8 mouse cellular contexts compared by ENCODE assay signal in the genomic region with DNA sequence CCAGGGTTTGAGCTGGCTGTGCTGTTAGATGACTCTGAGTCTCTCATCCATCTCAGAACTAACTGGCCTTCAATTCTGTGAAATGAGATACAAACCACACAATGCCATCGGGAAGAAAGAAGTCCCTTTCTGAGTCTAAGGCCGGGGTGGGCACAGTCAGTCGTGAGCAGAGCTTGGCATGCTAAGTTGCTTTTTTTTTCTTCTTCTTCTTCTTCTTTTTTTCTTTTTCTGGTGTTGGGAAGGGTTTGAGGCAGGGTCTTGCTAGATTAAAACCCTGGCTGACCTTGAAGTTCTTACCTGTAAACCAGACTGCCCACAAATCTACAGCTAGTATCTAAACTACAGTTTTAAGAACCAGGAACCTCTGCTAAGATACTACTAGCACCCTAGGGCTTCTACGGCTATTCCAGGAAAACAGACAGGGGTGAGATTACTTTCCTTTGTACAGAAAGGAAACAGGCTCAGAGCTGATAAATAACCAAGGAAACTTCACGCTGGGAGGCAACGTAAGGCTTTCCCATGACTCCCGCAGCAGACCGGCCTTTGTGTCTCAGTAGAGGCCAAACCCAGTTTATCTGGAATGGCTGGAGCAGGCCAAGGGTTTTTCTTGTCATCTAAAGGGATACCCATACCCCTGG. TPM values are rescaled to one million over a fixed set of nuclear protein-coding genes. Genes with fewer than 3 reads are reported as not detected.
DNase-seq lines count a peak whose midpoint lies in the region; ATAC-seq and TF ChIP-seq lines count a peak whose summit lies in the region.

No protein-coding gene starts in this region.

- ATAC-seq in hindbrain, embryonic 15.5 days (ENCODE audit: low FRiP score, low read depth): no peak
- ATAC-seq in midbrain, embryonic 14.5 days (ENCODE audit: low FRiP score, low TSS enrichment): no peak

- H3K4me3 ChIP-seq in kidney, adult 2 months (ENCODE audit: insufficient read depth, low read depth, low read length): peak overlapping the region; percentile 38; the same call in 1 of the 2 replicates
- peak overlapping the region; percentile 51 for H3K4me3 ChIP-seq in brown adipose tissue, adult 24 weeks (ENCODE audit: insufficient read depth, low read depth, low read length)
- peak overlapping the region; percentile 35 for H3K4me3 ChIP-seq in hindbrain, embryonic 15.5 days
- H3K4me3 ChIP-seq in midbrain, embryonic 14.5 days (replicated peaks; ENCODE audit: low read depth, low read length): peak overlapping the region; percentile 27

- DNase-seq in kidney, adult 2 months: no peak
- DNase-seq in kidney, adult 18-20 months: no peak
- no peak for DNase-seq in midbrain, embryonic 14.5 days
- DNase-seq in layer of hippocampus, adult 18-20 months (ENCODE audit: low spot score in 2 of 2): no peak
- DNase-seq in frontal cortex, postnatal 10 days (ENCODE audit: low spot score in 2 of 2): no peak
- no peak for DNase-seq in cerebellum, postnatal 36 days

- H3K27me3 ChIP-seq in kidney, adult 2 months (replicated peaks; ENCODE audit: control insufficient read depth, insufficient read depth, low read length): no peaks in the 10 kb centered on the region
- H3K27me3 ChIP-seq in hindbrain, embryonic 15.5 days: no peaks in the 10 kb centered on the region
- no peaks in the 10 kb centered on the region for H3K27me3 ChIP-seq in midbrain, embryonic 14.5 days (ENCODE audit: control insufficient read depth, insufficient read depth, low read length)

- TF ChIP-seq CTCF in kidney, adult 2 months (conservative IDR thresholded peaks at IDR 0.05; ENCODE audit: insufficient read depth, insufficient read length, low read depth, low read length): no peak

- H3K4me1 ChIP-seq in kidney, adult 2 months (ENCODE audit: control insufficient read depth, insufficient read depth, low read length): peaks cover 7% of the 10 kb centered on the region
- H3K4me1 ChIP-seq in brown adipose tissue, adult 24 weeks (ENCODE audit: control insufficient read depth, insufficient read depth, insufficient read length, low read length): peaks cover 3% of the 10 kb centered on the region; the same call in 1 of the 2 replicates
- peaks cover 22% of the 10 kb centered on the region for H3K4me1 ChIP-seq in hindbrain, embryonic 15.5 days (replicated peaks)
- peaks cover 18% of the 10 kb centered on the region for H3K4me1 ChIP-seq in midbrain, embryonic 14.5 days (ENCODE audit: control insufficient read depth, insufficient read depth, low read length)

- no peaks in the 10 kb centered on the region for H3K36me3 ChIP-seq in kidney, adult 2 months (ENCODE audit: control insufficient read depth, insufficient read depth, low read length)
- H3K36me3 ChIP-seq in hindbrain, embryonic 15.5 days: no peaks in the 10 kb centered on the region
- no peaks in the 10 kb centered on the region for H3K36me3 ChIP-seq in midbrain, embryonic 14.5 days (ENCODE audit: control insufficient read depth, insufficient read depth, low read length)

- peak overlapping the region; percentile 35; the same call in 1 of the 2 replicates for H3K9ac ChIP-seq in hindbrain, embryonic 15.5 days
- H3K9ac ChIP-seq in midbrain, embryonic 14.5 days (replicated peaks; ENCODE audit: low read length): peak overlapping the region; percentile 34; the same call in 1 of the 2 replicates

- no peaks in the 10 kb centered on the region for H3K9me3 ChIP-seq in hindbrain, embryonic 15.5 days
- H3K9me3 ChIP-seq in midbrain, embryonic 14.5 days (ENCODE audit: control insufficient read depth, low read length): no peaks in the 10 kb centered on the region

- H3K4me2 ChIP-seq in hindbrain, embryonic 15.5 days: peak overlapping the region; percentile 62
- peak overlapping the region; percentile 62 for H3K4me2 ChIP-seq in midbrain, embryonic 14.5 days (ENCODE audit: low read length)

- H3K27ac ChIP-seq in kidney, adult 2 months (ENCODE audit: insufficient read depth, low read depth, low read length): no peak overlapping the region
- H3K27ac ChIP-seq in brown adipose tissue, adult 24 weeks (replicated peaks; ENCODE audit: low read depth, low read length): no peak overlapping the region
- peak overlapping the region; percentile 35; the same call in 1 of the 2 replicates for H3K27ac ChIP-seq in hindbrain, embryonic 15.5 days (replicated peaks)
- H3K27ac ChIP-seq in midbrain, embryonic 14.5 days (replicated peaks; ENCODE audit: low read depth, low read length): no peak overlapping the region

- WGBS in kidney, adult 2 months: 34% methylated on average over 8 of the region's 8 CpGs
- WGBS in hindbrain, embryonic 15.5 days: 31% methylated on average over 8 of the region's 8 CpGs
- 33% methylated on average over 8 of the region's 8 CpGs for WGBS in midbrain, embryonic 14.5 days

- TF ChIP-seq POLR2A in kidney, adult 2 months (IDR thresholded peaks at IDR 0.05; ENCODE audit: low read depth, low read length): no peak

RNA-seq across cellular contexts. Expression of gene Galk1, which starts 8.2 kb away (rescaled TPM):
- polyA plus RNA-seq in kidney, adult 2 months (2012; rRNA removed): 83.2 and 87.9 TPM in 2 replicates
- polyA plus RNA-seq in brown adipose tissue, adult 24 weeks (2012; ENCODE audit: insufficient read depth, insufficient read length, missing spikeins): 9.6 and 12.4 TPM in 2 replicates
- polyA plus RNA-seq in hindbrain, embryonic 15.5 days (2015; fragmentation: Nextera tagmentation; extraction: Ambion mirVana): 62.5 and 70.9 TPM in 2 replicates
- polyA plus RNA-seq in midbrain, embryonic 14.5 days (2014; fragmentation: Nextera tagmentation; extraction: Ambion mirVana): 32.5 and 39.3 TPM in 2 replicates
- total RNA-seq in layer of hippocampus, adult 18-20 months (2021): 10 to 100 TPM; 11.7 to 14.1 TPM

RNA-seq across cellular contexts. Expression of gene H3f3b, which starts 23.5 kb away (rescaled TPM):
- polyA plus RNA-seq in kidney, adult 2 months (2012; rRNA removed): 135 and 150 TPM in 2 replicates
- polyA plus RNA-seq in brown adipose tissue, adult 24 weeks (2012; ENCODE audit: insufficient read depth, insufficient read length, missing spikeins): 85.7 and 112 TPM in 2 replicates
- 1,686 and 1,716 TPM in 2 replicates for polyA plus RNA-seq in hindbrain, embryonic 15.5 days (2015; fragmentation: Nextera tagmentation; extraction: Ambion mirVana)
- polyA plus RNA-seq in midbrain, embryonic 14.5 days (2014; fragmentation: Nextera tagmentation; extraction: Ambion mirVana): 2,683 and 2,948 TPM in 2 replicates
- 100 to 1,000 TPM; 267 to 281 TPM for total RNA-seq in layer of hippocampus, adult 18-20 months (2021)

RNA-seq across cellular contexts. Expression of gene Unk, which starts 25.8 kb away (rescaled TPM):
- 22.1 and 28.1 TPM in 2 replicates for polyA plus RNA-seq in kidney, adult 2 months (2012; rRNA removed)
- polyA plus RNA-seq in brown adipose tissue, adult 24 weeks (2012; ENCODE audit: insufficient read depth, insufficient read length, missing spikeins): 2.9 and 4.0 TPM in 2 replicates
- 32.1 and 37.0 TPM in 2 replicates for polyA plus RNA-seq in hindbrain, embryonic 15.5 days (2015; fragmentation: Nextera tagmentation; extraction: Ambion mirVana)
- 26.5 and 33.0 TPM in 2 replicates for polyA plus RNA-seq in midbrain, embryonic 14.5 days (2014; fragmentation: Nextera tagmentation; extraction: Ambion mirVana)
- total RNA-seq in layer of hippocampus, adult 18-20 months (2021): 10 to 100 TPM; 20.6 to 23.1 TPM

RNA-seq across cellular contexts. Expression of gene Itgb4, which starts 29.8 kb away (rescaled TPM):
- 5.1 and 5.3 TPM in 2 replicates for polyA plus RNA-seq in kidney, adult 2 months (2012; rRNA removed)
- polyA plus RNA-seq in brown adipose tissue, adult 24 weeks (2012; ENCODE audit: insufficient read depth, insufficient read length, missing spikeins): 1.5 and 2.2 TPM in 2 replicates
- 1.7 and 1.9 TPM in 2 replicates for polyA plus RNA-seq in hindbrain, embryonic 15.5 days (2015; fragmentation: Nextera tagmentation; extraction: Ambion mirVana)
- 0.43 and 0.68 TPM in 2 replicates for polyA plus RNA-seq in midbrain, embryonic 14.5 days (2014; fragmentation: Nextera tagmentation; extraction: Ambion mirVana)
- 1 to 10 TPM; 7.9 to 8.7 TPM for total RNA-seq in layer of hippocampus, adult 18-20 months (2021)

Comparison
In these comparisons a context has a peak if more than half of its experiments do, and no peak if none do; other contexts are left out.
1. RNA of gene H3f3b, which starts 23.5 kb away (polyA plus RNA-seq): 2,683 to 2,948 TPM in midbrain, embryonic 14.5 days and 1,686 to 1,716 TPM in hindbrain, embryonic 15.5 days; 135 to 150 TPM in kidney, adult 2 months and 85.7 to 112 TPM in brown adipose tissue, adult 24 weeks; every median in the first group is over 10 times any median in the second.
2. Peak in every context shown above with its lines, with median percentiles within 50 percentile points of each other: H3K4me3 ChIP-seq.